Mouse (Mus musculus): ENCODE results near the gene Polr2l.

Gene Polr2l

GRCm38 (mm10) chr7:141475011-141475804 lies at the start of gene Polr2l, which contains the start of gene Tspan4:
TSS of gene Polr2l (minus strand) at chr7:141475132.
TSS of gene Tspan4 (plus strand) at chr7:141475240.
- DNase-seq = peak; percentile 66 to 74

- no peak for DNase-seq
Measured at GRCm38 (mm10) chr7:141524271-141524670, 49.3 kb upstream of the Polr2l start.

- no peak for DNase-seq
Measured at GRCm38 (mm10) chr7:141523007-141523406, 48.1 kb upstream of the Polr2l start.

- no peak for DNase-seq
Measured at GRCm38 (mm10) chr7:141519795-141520194, 44.9 kb upstream of the Polr2l start.

GRCm38 (mm10) chr7:141518926-141519325 lies 44.0 kb upstream of the Polr2l start:
- DNase-seq = no peak

GRCm38 (mm10) chr7:141518296-141518695 lies 43.4 kb upstream of the Polr2l start:
- DNase-seq = no peak

GRCm38 (mm10) chr7:141517638-141518037 lies 42.7 kb upstream of the Polr2l start:
- DNase-seq = no peak

- DNase-seq = no peak
Measured at GRCm38 (mm10) chr7:141510681-141511191, 35.8 kb upstream of the Polr2l start.

- no peak for DNase-seq
Measured at GRCm38 (mm10) chr7:141510196-141510595, 35.3 kb upstream of the Polr2l start.

GRCm38 (mm10) chr7:141508160-141508559 lies 33.2 kb upstream of the Polr2l start:
- DNase-seq = no peak

- DNase-seq = no peak
Measured at GRCm38 (mm10) chr7:141506278-141506677, 31.3 kb upstream of the Polr2l start.

GRCm38 (mm10) chr7:141502556-141502905 lies 27.6 kb upstream of the Polr2l start:
- DNase-seq = no peak

- DNase-seq = no peak
Measured at GRCm38 (mm10) chr7:141501820-141502555, 27.1 kb upstream of the Polr2l start.

GRCm38 (mm10) chr7:141497600-141497999 lies 22.7 kb upstream of the Polr2l start:
- no peak for DNase-seq

GRCm38 (mm10) chr7:141495940-141496339 lies 21.0 kb upstream of the Polr2l start:
- DNase-seq = no peak

GRCm38 (mm10) chr7:141495379-141495778 lies 20.4 kb upstream of the Polr2l start:
- no peak for DNase-seq

- DNase-seq = no peak
Measured at GRCm38 (mm10) chr7:141493729-141494128, 18.8 kb upstream of the Polr2l start.

- no peak for DNase-seq
Measured at GRCm38 (mm10) chr7:141492738-141493137, 17.8 kb upstream of the Polr2l start.

GRCm38 (mm10) chr7:141491151-141491550 lies 16.2 kb upstream of the Polr2l start:
- no peak for DNase-seq

GRCm38 (mm10) chr7:141487141-141487540 lies 12.2 kb upstream of the Polr2l start:
- no peak for DNase-seq

- DNase-seq = no peak
Measured at GRCm38 (mm10) chr7:141486239-141486638, 11.3 kb upstream of the Polr2l start.

- DNase-seq = no peak
Measured at GRCm38 (mm10) chr7:141485606-141486005, 10.7 kb upstream of the Polr2l start.

GRCm38 (mm10) chr7:141485186-141485585 lies 10.3 kb upstream of the Polr2l start:
- no peak for DNase-seq

Measured in thymus, adult 18-20 months (tissue).